Mouse (Mus musculus) E14TG2a.4 (cell line): Measurements from ENCODE around the gene Exoc6.

Experiments used
- CTCF ChIP-seq: conservative IDR thresholded peaks from 2 replicates; pipeline ENCODE4 v1.5.1; 2014; ENCODE audit warnings: low read length
- NANOG ChIP-seq: IDR thresholded peaks from 2 replicates; pipeline ENCODE4 v1.6.1; 2014; ENCODE audit warnings: borderline replicate concordance, low read length, mixed read lengths
- POU5F1 ChIP-seq: IDR thresholded peaks from 2 replicates; pipeline ENCODE4 v1.6.1; 2014; ENCODE audit warnings: low read length, borderline replicate concordance

GRCm38 (mm10) chr19:37533196-37533595, 17.0 kb upstream of the Exoc6 start:
- no peak for TF ChIP-seq CTCF
- TF ChIP-seq POU5F1: no peak
- TF ChIP-seq NANOG: no peak
